Mouse (Mus musculus) heart, adult 10 weeks (tissue): ENCODE measurements around the gene Dppa1. TPM values are rescaled to one million over a fixed set of nuclear protein-coding genes. Genes with fewer than 3 reads are reported as not detected.

ENCODE experiments used
- polyA plus RNA-seq: library from polyadenylated mRNA; stranded (reverse); fragments of 350-450 nt; fragmentation: Illumina TruSeq; extraction: RNeasy Lipid Tissue Mini Kit (QIAGEN cat#74804); gene quantifications from one replicate; pipeline ENCODE4 v1.2.3, GENCODE M21; 2014; ENCODE audit warnings: low read depth, low replicate concordance

Dppa1 gene
- polyA plus RNA-seq = not detected

GRCm38 (mm10) chr11:46629211-46629795, at the start of gene Dppa1:
Gene Dppa1, minus strand, starts transcription at chr11:46629261.

GRCm38 (mm10) chr11:46571327-46571726, 57.7 kb downstream of the Dppa1 start, which contains the start of gene BC053393:
Gene BC053393, plus strand, starts transcription at chr11:46571536.

Other genes starting within 250 kb of the Dppa1 start
- gene Itk, start 239.7 kb downstream of the Dppa1 start, polyA plus RNA-seq = 0.10 TPM
- gene Fam71b, start 232.7 kb downstream of the Dppa1 start, polyA plus RNA-seq = not detected
- gene Med7, start 192.3 kb downstream of the Dppa1 start, polyA plus RNA-seq = 27.4 TPM
- gene Havcr2, start 174.3 kb downstream of the Dppa1 start, polyA plus RNA-seq = not detected
- not detected for gene Gm12169, start 105.0 kb downstream of the Dppa1 start, polyA plus RNA-seq
- not detected for gene BC053393, start 57.7 kb downstream of the Dppa1 start, polyA plus RNA-seq
- gene Timd2, start 77.8 kb upstream of the Dppa1 start, polyA plus RNA-seq = not detected
- not detected for gene Havcr1, start 105.8 kb upstream of the Dppa1 start, polyA plus RNA-seq
- gene Timd4, start 181.5 kb upstream of the Dppa1 start, polyA plus RNA-seq = 2.8 TPM